Mouse (Mus musculus) midbrain, embryonic 13.5 days (tissue): ENCODE results near the gene Camk2d. TPM values are rescaled to one million over a fixed set of nuclear protein-coding genes. Genes with fewer than 3 reads are reported as not detected.

Experiments used
- ATAC-seq: fragments of 200-750 bp; cut with Nextera tagmentation; 2 replicates; pipeline ENCODE4 v1.8.0; 2017; ENCODE audit warnings: mild to moderate bottlenecking, moderate TSS enrichment, moderate library complexity
- H3K27ac ChIP-seq: fragments of 300-500 bp; sonication (generic); 2 replicates; pipeline ENCODE4 v1.5.1; 2015; ENCODE audit warnings: inconsistent platforms, mild to moderate bottlenecking, moderate library complexity
- H3K27me3 ChIP-seq: fragments of 300-500 bp; sonication (generic); 2 replicates; pipeline ENCODE4 v1.6.1; 2015; ENCODE audit warnings: mild to moderate bottlenecking, inconsistent platforms
- H3K36me3 ChIP-seq: fragments of 300-500 bp; sonication (generic); 2 replicates; pipeline ENCODE4 v1.6.1; 2015; ENCODE audit warnings: mild to moderate bottlenecking, inconsistent platforms
- H3K4me1 ChIP-seq: fragments of 300-500 bp; sonication (generic); replicated peaks from 2 replicates; pipeline ENCODE4 v1.6.1; 2015; ENCODE audit warnings: inconsistent platforms
- H3K4me2 ChIP-seq: fragments of 300-500 bp; sonication (generic); replicated peaks from 2 replicates; pipeline ENCODE4 v1.6.1; 2015; ENCODE audit warnings: moderate library complexity, mild to moderate bottlenecking, inconsistent platforms
- H3K4me3 ChIP-seq: fragments of 300-500 bp; sonication (generic); replicated peaks from 2 replicates; pipeline ENCODE4 v1.5.1; 2015; ENCODE audit warnings: mild to moderate bottlenecking, inconsistent platforms
- H3K9ac ChIP-seq: fragments of 300-500 bp; sonication (generic); replicated peaks from 2 replicates; pipeline ENCODE4 v1.6.1; 2015; ENCODE audit warnings: mild to moderate bottlenecking, inconsistent platforms
- H3K9me3 ChIP-seq: fragments of 300-500 bp; sonication (generic); 2 replicates; pipeline ENCODE4 v1.6.1; 2016; ENCODE audit warnings: mild to moderate bottlenecking, inconsistent platforms
- WGBS: fragments of 180-500 bp; shearing (Covaris S2); methylation state at CpG from one replicate; pipeline ENCODE4 v1.1.7; 2015; 5-methylcytosine and 5-hydroxymethylcytosine counted together
- polyA plus RNA-seq: library from polyadenylated mRNA; unstranded; fragments of >200 nt; fragmentation: Nextera tagmentation; extraction: Ambion mirVana; gene quantifications from 2 replicates; pipeline ENCODE4 v1.2.1, GENCODE M21; 2015

The Camk2d gene
- polyA plus RNA-seq, 1 experiment from 2014 or later: 22.7 TPM

- H3K27ac ChIP-seq: no peak overlapping the region
- no peaks in the 10 kb centered on the region for H3K4me1 ChIP-seq
- no peaks in the 10 kb centered on the region for H3K9me3 ChIP-seq
- no peaks in the 10 kb centered on the region for H3K27me3 ChIP-seq
- no peaks in the 10 kb centered on the region for H3K36me3 ChIP-seq
- H3K9ac ChIP-seq: no peak overlapping the region
- 94% methylated on average over 7 of the region's 7 CpGs for WGBS
- no peak for ATAC-seq
- no peak overlapping the region for H3K4me3 ChIP-seq
- no peak overlapping the region for H3K4me2 ChIP-seq
Measured at GRCm38 (mm10) chr3:126844809-126845208, 248.7 kb downstream of the Camk2d start.

GRCm38 (mm10) chr3:126848081-126848480 is 252.0 kb downstream of the Camk2d start:
- Histone ChIP-seq H3K36me3 (no peaks in the 10 kb centered on the region), H3K9ac (no peak overlapping the region), H3K4me3 (no peak overlapping the region), H3K9me3 (no peaks in the 10 kb centered on the region), H3K4me2 (no peak overlapping the region), H3K27ac (no peak overlapping the region), H3K4me1 (no peaks in the 10 kb centered on the region), H3K27me3 (no peaks in the 10 kb centered on the region)
- WGBS: 95% methylated on average over 1 of the region's 1 CpGs
- ATAC-seq: no peak

GRCm38 (mm10) chr3:126860442-126860841 is 264.3 kb downstream of the Camk2d start:
- Histone ChIP-seq H3K36me3 (no peaks in the 10 kb centered on the region), H3K4me3 (no peak overlapping the region), H3K9ac (no peak overlapping the region), H3K9me3 (no peaks in the 10 kb centered on the region), H3K4me2 (no peak overlapping the region), H3K27me3 (no peaks in the 10 kb centered on the region), H3K27ac (no peak overlapping the region), H3K4me1 (no peaks in the 10 kb centered on the region)
- no peak for ATAC-seq

GRCm38 (mm10) chr3:126869561-126869960 is 273.5 kb downstream of the Camk2d start:
- no peak overlapping the region for H3K4me3 ChIP-seq
- no peaks in the 10 kb centered on the region for H3K4me1 ChIP-seq
- H3K4me2 ChIP-seq: no peak overlapping the region
- no peak for ATAC-seq
- WGBS: 69% methylated on average over 3 of the region's 3 CpGs
- H3K9ac ChIP-seq: no peak overlapping the region
- H3K27me3 ChIP-seq: no peaks in the 10 kb centered on the region
- H3K36me3 ChIP-seq: no peaks in the 10 kb centered on the region
- no peaks in the 10 kb centered on the region for H3K9me3 ChIP-seq
- H3K27ac ChIP-seq: no peak overlapping the region

GRCm38 (mm10) chr3:126870688-126871087 is 274.6 kb downstream of the Camk2d start:
- no peaks in the 10 kb centered on the region for H3K4me1 ChIP-seq
- no peak overlapping the region for H3K4me2 ChIP-seq
- no peaks in the 10 kb centered on the region for H3K36me3 ChIP-seq
- no peak overlapping the region for H3K4me3 ChIP-seq
- H3K9me3 ChIP-seq: no peaks in the 10 kb centered on the region
- 92% methylated on average over 1 of the region's 1 CpGs for WGBS
- ATAC-seq: no peak
- H3K27me3 ChIP-seq: no peaks in the 10 kb centered on the region
- H3K9ac ChIP-seq: no peak overlapping the region
- no peak overlapping the region for H3K27ac ChIP-seq

GRCm38 (mm10) chr3:126878233-126878632 is 282.1 kb downstream of the Camk2d start:
- Histone ChIP-seq H3K27me3 (no peaks in the 10 kb centered on the region), H3K27ac (no peak overlapping the region), H3K9ac (no peak overlapping the region), H3K4me2 (no peak overlapping the region), H3K4me3 (no peak overlapping the region), H3K4me1 (no peaks in the 10 kb centered on the region), H3K9me3 (no peaks in the 10 kb centered on the region), H3K36me3 (no peaks in the 10 kb centered on the region)
- no peak for ATAC-seq
- WGBS: 52% methylated on average over 1 of the region's 1 CpGs

GRCm38 (mm10) chr3:126886090-126886489 is 290.0 kb downstream of the Camk2d start:
- no peaks in the 10 kb centered on the region for H3K36me3 ChIP-seq
- 85% methylated on average over 4 of the region's 4 CpGs for WGBS
- ATAC-seq: no peak
- no peaks in the 10 kb centered on the region for H3K9me3 ChIP-seq
- no peak overlapping the region for H3K4me2 ChIP-seq
- no peaks in the 10 kb centered on the region for H3K4me1 ChIP-seq
- H3K27me3 ChIP-seq: no peaks in the 10 kb centered on the region
- no peak overlapping the region for H3K4me3 ChIP-seq
- no peak overlapping the region for H3K27ac ChIP-seq
- H3K9ac ChIP-seq: no peak overlapping the region

GRCm38 (mm10) chr3:126886644-126887043 is 290.5 kb downstream of the Camk2d start:
- Histone ChIP-seq H3K4me1 (no peaks in the 10 kb centered on the region), H3K9me3 (no peaks in the 10 kb centered on the region), H3K4me3 (no peak overlapping the region), H3K4me2 (no peak overlapping the region), H3K9ac (no peak overlapping the region), H3K27ac (no peak overlapping the region), H3K27me3 (no peaks in the 10 kb centered on the region), H3K36me3 (no peaks in the 10 kb centered on the region)
- WGBS: 78% methylated on average over 4 of the region's 4 CpGs
- ATAC-seq: no peak

Other genes starting within 250 kb of the Camk2d start
- gene Arsj, start 232.6 kb upstream of the Camk2d start, polyA plus RNA-seq: 0.07 and 0.18 TPM in 2 replicates